Mouse (Mus musculus): ENCODE data around the gene Pcp2. TPM values are rescaled to one million over a fixed set of nuclear protein-coding genes. Genes with fewer than 3 reads are reported as not detected.

The Pcp2 gene
- total and polyA plus RNA-seq, 3 experiments: 0.38 to 0.56 TPM; not detected in 1

DNA sequence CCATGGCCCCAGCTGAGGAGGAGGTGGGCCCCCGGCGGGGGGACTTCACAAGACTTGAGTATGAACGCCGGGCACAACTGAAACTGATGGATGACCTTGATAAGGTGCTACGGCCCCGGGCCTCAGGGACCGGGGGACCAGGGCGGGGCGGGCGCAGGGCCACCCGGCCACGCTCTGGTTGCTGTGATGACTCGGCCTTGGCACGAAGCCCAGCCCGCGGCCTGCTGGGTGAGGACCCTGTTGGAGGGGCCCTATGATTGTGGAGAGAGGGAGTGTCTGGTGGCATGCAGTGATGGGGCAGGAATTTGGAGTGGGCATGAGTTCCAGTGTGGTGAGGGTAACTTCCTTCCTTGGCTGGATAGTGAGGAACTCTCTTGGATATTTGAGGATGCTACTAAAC lies 18.8 kb downstream of the Pcp2 start:
- H3K9me3 ChIP-seq (replicated peaks; ENCODE audit: low read length): no peaks in the 10 kb centered on the region
- H3K9ac ChIP-seq (ENCODE audit: insufficient read depth, low read depth): no peak overlapping the region
- H3K79me2 ChIP-seq (replicated peaks; ENCODE audit: control insufficient read depth, extremely low read depth, insufficient read depth, poor library complexity, severe bottlenecking): no peaks in the 10 kb centered on the region
- H3K4me2 ChIP-seq (ENCODE audit: insufficient read depth, low read depth, poor library complexity, severe bottlenecking): no peak overlapping the region
- in situ Hi-C loops (cut with MboI; ENCODE audit: low pct_ligation_motif_present, low pct_unique_long_range_greater_than_20kb, low sequenced_read_pairs): no loop called here
- H3K4me3 ChIP-seq (replicated peaks in 1 of 3; ENCODE audit: low read depth in 2 of 3, low read length in 2 of 3, poor library complexity in 1 of 3): no peak overlapping the region
- H3K4me1 ChIP-seq (ENCODE audit: control insufficient read depth in 1 of 2, insufficient read depth in 2 of 2): 0 out of 4 replicates have a peak, but pooled peaks cover 0 to 5% of the 10 kb centered on the region in 2 experiments
- DNase-seq (ENCODE audit: extremely low read depth): no peak
- peaks cover 35 to 63% of the 10 kb centered on the region in 2 experiments for H3K36me3 ChIP-seq (replicated peaks in 1 of 2; ENCODE audit: control insufficient read depth in 1 of 2, insufficient read depth in 1 of 2, low read length in 1 of 2)
- H3K27ac ChIP-seq (ENCODE audit: insufficient read depth, low read depth): no peak overlapping the region
- dilution Hi-C loops (cut with MboI; ENCODE audit: extremely low pct_ligation_motif_present, extremely low pct_unique_long_range_greater_than_20kb, low sequenced_read_pairs): no loop called here
- TF ChIP-seq ZC3H11A (IDR thresholded peaks at IDR 0.05; ENCODE audit: low read depth, low read length) (no peak), KAT2A (IDR thresholded peaks at IDR 0.05; ENCODE audit: insufficient replicate concordance, low read length) (no peak), E2F4 (IDR thresholded peaks at IDR 0.05; ENCODE audit: insufficient replicate concordance, low read depth, low read length) (no peak), MXI1 (IDR thresholded peaks at IDR 0.05; ENCODE audit: low read depth, low read length) (no peak), MEF2A (IDR thresholded peaks at IDR 0.05; ENCODE audit: borderline replicate concordance, low read depth, low read length) (no peak), EP300 (IDR thresholded peaks at IDR 0.05; ENCODE audit: low read length) (no peak), RAD21 (IDR thresholded peaks at IDR 0.05; ENCODE audit: low read depth, low read length) (no peak), ZMIZ1 (IDR thresholded peaks at IDR 0.05; ENCODE audit: low read depth, low read length) (no peak), SMC3 (IDR thresholded peaks at IDR 0.05; ENCODE audit: low read depth, low read length) (no peak), MAZ (IDR thresholded peaks at IDR 0.05; ENCODE audit: low read depth, low read length) (no peak), USF1 (IDR thresholded peaks at IDR 0.05; ENCODE audit: low read depth, low read length) (no peak), RCOR1 (conservative IDR thresholded peaks at IDR 0.05; ENCODE audit: low read depth, low read length) (no peak), ZNF384 (IDR thresholded peaks at IDR 0.05; ENCODE audit: low read depth, low read length) (no peak), MAFK (IDR thresholded peaks at IDR 0.05; ENCODE audit: insufficient replicate concordance, low read length) (no peak), ETS1 (conservative IDR thresholded peaks at IDR 0.05; ENCODE audit: low read depth, low read length) (no peak), USF2 (conservative IDR thresholded peaks at IDR 0.05; ENCODE audit: low read depth, low read length) (no peak), IRF4 (IDR thresholded peaks at IDR 0.05; ENCODE audit: low read depth, low read length) (no peak), JUN (IDR thresholded peaks at IDR 0.05; ENCODE audit: insufficient read depth, low read depth, low read length) (no peak), TBP (conservative IDR thresholded peaks at IDR 0.05; ENCODE audit: low read depth, low read length) (no peak)
- no peaks in the 10 kb centered on the region for H3K27me3 ChIP-seq (replicated peaks)

GRCm38 (mm10) chr8:3603439-3603838 lies 21.9 kb downstream of the Pcp2 start:
- in situ Hi-C loops (cut with MboI; ENCODE audit: low pct_ligation_motif_present, low pct_unique_long_range_greater_than_20kb, low sequenced_read_pairs): no loop called here
- Histone ChIP-seq H3K27me3 (replicated peaks) (no peaks in the 10 kb centered on the region), H3K9me3 (replicated peaks; ENCODE audit: low read length) (no peaks in the 10 kb centered on the region), H3K36me3 (replicated peaks in 1 of 2; ENCODE audit: control insufficient read depth in 1 of 2, insufficient read depth in 1 of 2, low read length in 1 of 2) (peaks cover 6 to 32% of the 10 kb centered on the region in 2 experiments), H3K4me1 (ENCODE audit: control insufficient read depth in 1 of 2, insufficient read depth in 2 of 2) (peaks cover 10 to 19% of the 10 kb centered on the region in 2 experiments), H3K79me2 (replicated peaks; ENCODE audit: control insufficient read depth, extremely low read depth, insufficient read depth, poor library complexity, severe bottlenecking) (no peaks in the 10 kb centered on the region), H3K4me3 (replicated peaks in 1 of 3; ENCODE audit: low read depth in 2 of 3, low read length in 2 of 3, poor library complexity in 1 of 3) (no peak overlapping the region), H3K9ac (ENCODE audit: insufficient read depth, low read depth) (no peak overlapping the region), H3K4me2 (ENCODE audit: insufficient read depth, low read depth, poor library complexity, severe bottlenecking) (no peak overlapping the region), H3K27ac (ENCODE audit: insufficient read depth, low read depth) (no peak overlapping the region)
- DNase-seq (ENCODE audit: extremely low read depth): no peak
- TF ChIP-seq CTCF (conservative IDR thresholded peaks at IDR 0.05 in 1 of 2, IDR thresholded peaks at IDR 0.05 in 1 of 2; ENCODE audit: low read depth in 2 of 2, low read length in 2 of 2) (no peak), MAFK (IDR thresholded peaks at IDR 0.05; ENCODE audit: insufficient replicate concordance, low read length) (no peak), POLR2A (IDR thresholded peaks at IDR 0.05; ENCODE audit: low read depth, low read length) (no peak), BHLHE40 (IDR thresholded peaks at IDR 0.05; ENCODE audit: low read depth, low read length) (no peak), GABPA (IDR thresholded peaks at IDR 0.05; ENCODE audit: insufficient replicate concordance, low read depth, low read length) (no peak), NRF1 (IDR thresholded peaks at IDR 0.05; ENCODE audit: low read depth, low read length) (no peak), POLR2AphosphoS2 (IDR thresholded peaks at IDR 0.05; ENCODE audit: low read depth, low read length) (no peak), E2F4 (IDR thresholded peaks at IDR 0.05; ENCODE audit: insufficient replicate concordance, low read depth, low read length) (no peak), ZNF384 (IDR thresholded peaks at IDR 0.05; ENCODE audit: low read depth, low read length) (no peak), RCOR1 (conservative IDR thresholded peaks at IDR 0.05; ENCODE audit: low read depth, low read length) (no peak), MYC (IDR thresholded peaks at IDR 0.05; ENCODE audit: low read depth, low read length) (no peak), ZKSCAN1 (IDR thresholded peaks at IDR 0.05; ENCODE audit: borderline replicate concordance, low read depth, low read length) (no peak)
- dilution Hi-C loops (cut with MboI; ENCODE audit: extremely low pct_ligation_motif_present, extremely low pct_unique_long_range_greater_than_20kb, low sequenced_read_pairs): no loop called here

All from CH12.LX (cell line).